Mouse (Mus musculus) midbrain, embryonic 13.5 days (tissue): ENCODE data around the gene Gsc. TPM values are rescaled to one million over a fixed set of nuclear protein-coding genes. Genes with fewer than 3 reads are reported as not detected.

Source experiments
- ATAC-seq: fragments of 200-750 bp; cut with Nextera tagmentation; 2 replicates; pipeline ENCODE4 v1.8.0; 2017; ENCODE audit warnings: mild to moderate bottlenecking, moderate TSS enrichment, moderate library complexity
- H3K27ac ChIP-seq: fragments of 300-500 bp; sonication (generic); 2 replicates; pipeline ENCODE4 v1.5.1; 2015; ENCODE audit warnings: inconsistent platforms, mild to moderate bottlenecking, moderate library complexity
- H3K27me3 ChIP-seq: fragments of 300-500 bp; sonication (generic); 2 replicates; pipeline ENCODE4 v1.6.1; 2015; ENCODE audit warnings: mild to moderate bottlenecking, inconsistent platforms
- H3K36me3 ChIP-seq: fragments of 300-500 bp; sonication (generic); 2 replicates; pipeline ENCODE4 v1.6.1; 2015; ENCODE audit warnings: mild to moderate bottlenecking, inconsistent platforms
- H3K4me1 ChIP-seq: fragments of 300-500 bp; sonication (generic); replicated peaks from 2 replicates; pipeline ENCODE4 v1.6.1; 2015; ENCODE audit warnings: inconsistent platforms
- H3K4me2 ChIP-seq: fragments of 300-500 bp; sonication (generic); replicated peaks from 2 replicates; pipeline ENCODE4 v1.6.1; 2015; ENCODE audit warnings: moderate library complexity, mild to moderate bottlenecking, inconsistent platforms
- H3K4me3 ChIP-seq: fragments of 300-500 bp; sonication (generic); replicated peaks from 2 replicates; pipeline ENCODE4 v1.5.1; 2015; ENCODE audit warnings: mild to moderate bottlenecking, inconsistent platforms
- H3K9ac ChIP-seq: fragments of 300-500 bp; sonication (generic); replicated peaks from 2 replicates; pipeline ENCODE4 v1.6.1; 2015; ENCODE audit warnings: mild to moderate bottlenecking, inconsistent platforms
- H3K9me3 ChIP-seq: fragments of 300-500 bp; sonication (generic); 2 replicates; pipeline ENCODE4 v1.6.1; 2016; ENCODE audit warnings: mild to moderate bottlenecking, inconsistent platforms
- WGBS: fragments of 180-500 bp; shearing (Covaris S2); methylation state at CpG from one replicate; pipeline ENCODE4 v1.1.7; 2015; 5-methylcytosine and 5-hydroxymethylcytosine counted together
- polyA plus RNA-seq: library from polyadenylated mRNA; unstranded; fragments of >200 nt; fragmentation: Nextera tagmentation; extraction: Ambion mirVana; gene quantifications from 2 replicates; pipeline ENCODE4 v1.2.1, GENCODE M21; 2015

Gsc gene
- polyA plus RNA-seq, 1 experiment from 2014 or later, result 0.32 TPM

GRCm38 (mm10) chr12:104474191-104474871, 1.2 kb upstream of the Gsc start:
- Histone ChIP-seq H3K4me1 (peaks cover 39% of the 10 kb centered on the region), H3K27ac (no peak overlapping the region), H3K9me3 (no peaks in the 10 kb centered on the region), H3K36me3 (no peaks in the 10 kb centered on the region), H3K4me2 (no peak overlapping the region), H3K9ac (no peak overlapping the region), H3K4me3 (no peak overlapping the region), H3K27me3 (peaks cover 95% of the 10 kb centered on the region)
- under 1% methylated on average over 42 of the region's 42 CpGs for WGBS
- ATAC-seq, result no peak

GRCm38 (mm10) chr12:104473492-104473891, 362 bp upstream of the Gsc start:
- Histone ChIP-seq H3K4me3 (peak overlapping the region; percentile 39), H3K36me3 (no peaks in the 10 kb centered on the region), H3K27ac (no peak overlapping the region), H3K9ac (no peak overlapping the region), H3K27me3 (peaks cover 98% of the 10 kb centered on the region), H3K4me2 (peak overlapping the region; percentile 59), H3K9me3 (no peaks in the 10 kb centered on the region), H3K4me1 (peaks cover 39% of the 10 kb centered on the region)
- no peak for ATAC-seq
- WGBS, result 1% methylated on average over 17 of the region's 18 CpGs

- H3K27ac ChIP-seq, result no peak overlapping the region
- peak overlapping the region; percentile 59 for H3K4me2 ChIP-seq
- peaks cover 44% of the 10 kb centered on the region for H3K4me1 ChIP-seq
- no peak overlapping the region for H3K9ac ChIP-seq
- H3K4me3 ChIP-seq, result peak overlapping the region; percentile 39
- H3K9me3 ChIP-seq, result no peaks in the 10 kb centered on the region
- ATAC-seq, result no peak
- peaks cover 97% of the 10 kb centered on the region for H3K27me3 ChIP-seq
- 1% methylated on average over 25 of the region's 25 CpGs for WGBS
- no peaks in the 10 kb centered on the region for H3K36me3 ChIP-seq
These were observed 958 bp downstream of the Gsc start for GRCm38 (mm10) chr12:104472218-104472525.

GRCm38 (mm10) chr12:104471351-104472217, 1.5 kb downstream of the Gsc start:
- Histone ChIP-seq H3K4me2 (peak overlapping the region; percentile 59), H3K4me3 (peak overlapping the region; percentile 39), H3K9me3 (no peaks in the 10 kb centered on the region), H3K27ac (no peak overlapping the region), H3K27me3 (peaks cover 96% of the 10 kb centered on the region), H3K36me3 (no peaks in the 10 kb centered on the region), H3K9ac (no peak overlapping the region), H3K4me1 (peaks cover 50% of the 10 kb centered on the region)
- 1% methylated on average over 57 of the region's 57 CpGs for WGBS
- peak; percentile 41 for ATAC-seq

GRCm38 (mm10) chr12:104470646-104471045, 2.5 kb downstream of the Gsc start:
- Histone ChIP-seq H3K4me1 (peaks cover 48% of the 10 kb centered on the region), H3K4me3 (no peak overlapping the region), H3K9me3 (no peaks in the 10 kb centered on the region), H3K4me2 (no peak overlapping the region), H3K27ac (no peak overlapping the region), H3K9ac (no peak overlapping the region), H3K36me3 (no peaks in the 10 kb centered on the region), H3K27me3 (peaks cover 96% of the 10 kb centered on the region)
- ATAC-seq, result no peak
- WGBS, result 3% methylated on average over 6 of the region's 6 CpGs

GRCm38 (mm10) chr12:104468783-104469182, 4.3 kb downstream of the Gsc start:
- Histone ChIP-seq H3K4me2 (no peak overlapping the region), H3K9me3 (no peaks in the 10 kb centered on the region), H3K27me3 (peaks cover 94% of the 10 kb centered on the region), H3K9ac (no peak overlapping the region), H3K4me3 (no peak overlapping the region), H3K27ac (no peak overlapping the region), H3K4me1 (peaks cover 41% of the 10 kb centered on the region), H3K36me3 (no peaks in the 10 kb centered on the region)
- WGBS, result 10% methylated on average over 4 of the region's 4 CpGs
- ATAC-seq, result no peak

- Histone ChIP-seq H3K27me3 (peaks cover 93% of the 10 kb centered on the region), H3K9me3 (no peaks in the 10 kb centered on the region), H3K27ac (no peak overlapping the region), H3K4me2 (no peak overlapping the region), H3K4me3 (no peak overlapping the region), H3K4me1 (peaks cover 27% of the 10 kb centered on the region), H3K9ac (no peak overlapping the region), H3K36me3 (no peaks in the 10 kb centered on the region)
- ATAC-seq, result no peak
- WGBS, result 33% methylated on average over 6 of the region's 6 CpGs
These were observed 5.8 kb downstream of the Gsc start for GRCm38 (mm10) chr12:104467372-104467771.

- Histone ChIP-seq H3K27ac (no peak overlapping the region), H3K9me3 (no peaks in the 10 kb centered on the region), H3K4me2 (no peak overlapping the region), H3K4me3 (no peak overlapping the region), H3K4me1 (peaks cover 23% of the 10 kb centered on the region), H3K27me3 (peaks cover 91% of the 10 kb centered on the region), H3K36me3 (no peaks in the 10 kb centered on the region), H3K9ac (no peak overlapping the region)
- WGBS, result 4% methylated on average over 7 of the region's 7 CpGs
- peak; percentile 71 for ATAC-seq
These were observed 6.2 kb downstream of the Gsc start for GRCm38 (mm10) chr12:104466930-104467329.

- WGBS, result 27% methylated on average over 8 of the region's 8 CpGs
- peaks cover 61% of the 10 kb centered on the region for H3K27me3 ChIP-seq
- no peak for ATAC-seq
These were observed 11.8 kb downstream of the Gsc start for GRCm38 (mm10) chr12:104461372-104461771.

GRCm38 (mm10) chr12:104459377-104459776, 13.8 kb downstream of the Gsc start:
- H3K27me3 ChIP-seq, result peaks cover 43% of the 10 kb centered on the region
- 0 out of 2 replicates have a peak, but pooled peaks cover 4% of the 10 kb centered on the region for H3K4me1 ChIP-seq
- no peak overlapping the region for H3K27ac ChIP-seq
- 65% methylated on average over 6 of the region's 6 CpGs for WGBS
- ATAC-seq, result no peak
- no peak overlapping the region for H3K4me2 ChIP-seq
- no peak overlapping the region for H3K4me3 ChIP-seq
- no peaks in the 10 kb centered on the region for H3K9me3 ChIP-seq
- no peaks in the 10 kb centered on the region for H3K36me3 ChIP-seq
- no peak overlapping the region for H3K9ac ChIP-seq

More at GRCm38 (mm10) chr12:104461372-104461771, 11.8 kb downstream of the Gsc start:
- Histone ChIP-seq H3K4me1 (0 out of 2 replicates have a peak, but pooled peaks cover 5% of the 10 kb centered on the region), H3K27ac (no peak overlapping the region), H3K4me2 (no peak overlapping the region), H3K36me3 (no peaks in the 10 kb centered on the region), H3K9ac (no peak overlapping the region; the same call in 1 of the 2 replicates), H3K9me3 (no peaks in the 10 kb centered on the region), H3K4me3 (no peak overlapping the region)

GRCm38 (mm10) chr12:104453002-104453401, 20.1 kb downstream of the Gsc start:
- Histone ChIP-seq H3K4me3 (no peak overlapping the region), H3K36me3 (no peaks in the 10 kb centered on the region), H3K4me1 (no peaks in the 10 kb centered on the region), H3K4me2 (no peak overlapping the region), H3K27ac (no peak overlapping the region), H3K27me3 (peaks cover 12% of the 10 kb centered on the region; the same call in 1 of the 2 replicates), H3K9me3 (no peaks in the 10 kb centered on the region), H3K9ac (no peak overlapping the region)
- WGBS, result 61% methylated on average over 1 of the region's 1 CpGs
- ATAC-seq, result no peak

- Histone ChIP-seq H3K4me1 (no peaks in the 10 kb centered on the region), H3K4me3 (no peak overlapping the region), H3K4me2 (no peak overlapping the region), H3K9me3 (no peaks in the 10 kb centered on the region), H3K36me3 (no peaks in the 10 kb centered on the region), H3K27me3 (peaks cover 15% of the 10 kb centered on the region; the same call in 1 of the 2 replicates), H3K9ac (no peak overlapping the region), H3K27ac (no peak overlapping the region)
- no peak for ATAC-seq
- 85% methylated on average over 10 of the region's 10 CpGs for WGBS
These were observed 22.9 kb downstream of the Gsc start for GRCm38 (mm10) chr12:104450257-104450656.
